Mouse (Mus musculus): Measurements from ENCODE around the gene Vav1.
A peak's percentile ranks its signal among the peaks of the same experiment; 100 is the strongest.

The Vav1 gene

DNA sequence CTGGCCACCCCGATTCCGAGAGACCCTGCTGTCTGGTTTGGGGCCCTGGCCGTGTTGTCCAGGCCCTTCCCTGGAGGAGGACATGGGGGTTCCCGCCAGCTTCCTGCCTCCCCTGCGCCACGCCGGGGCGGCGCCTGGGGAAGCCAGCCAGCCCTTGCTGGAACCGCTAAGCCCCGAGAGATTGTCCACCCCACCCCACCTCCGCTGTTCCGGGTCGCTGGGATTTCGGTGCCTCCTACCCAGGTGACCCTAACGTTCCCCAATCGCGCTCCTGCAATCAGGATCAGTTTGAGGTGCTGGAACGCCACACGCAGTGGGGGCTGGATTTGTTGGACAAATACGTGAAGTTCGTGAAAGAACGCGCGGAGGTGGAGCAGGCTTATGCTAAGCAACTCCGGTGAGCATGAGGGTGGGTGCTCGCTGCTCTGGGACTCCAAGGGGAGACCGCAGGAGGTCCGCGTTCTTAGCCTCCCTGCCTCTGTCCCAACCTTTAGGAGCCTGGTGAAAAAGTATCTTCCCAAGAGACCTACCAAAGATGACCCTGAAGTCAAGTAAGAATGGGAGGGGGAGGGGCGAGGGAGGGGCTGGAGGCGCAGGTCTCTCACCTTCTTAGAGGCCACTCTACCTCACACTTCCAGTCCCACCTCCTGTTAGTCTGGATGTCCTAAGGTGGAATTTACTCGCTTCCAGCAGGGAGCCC lies 28.3 kb upstream of the Vav1 start:
- peak; percentile 68 for DNase-seq (ENCODE audit: extremely low read depth, insufficient read length, low spot score)

DNA sequence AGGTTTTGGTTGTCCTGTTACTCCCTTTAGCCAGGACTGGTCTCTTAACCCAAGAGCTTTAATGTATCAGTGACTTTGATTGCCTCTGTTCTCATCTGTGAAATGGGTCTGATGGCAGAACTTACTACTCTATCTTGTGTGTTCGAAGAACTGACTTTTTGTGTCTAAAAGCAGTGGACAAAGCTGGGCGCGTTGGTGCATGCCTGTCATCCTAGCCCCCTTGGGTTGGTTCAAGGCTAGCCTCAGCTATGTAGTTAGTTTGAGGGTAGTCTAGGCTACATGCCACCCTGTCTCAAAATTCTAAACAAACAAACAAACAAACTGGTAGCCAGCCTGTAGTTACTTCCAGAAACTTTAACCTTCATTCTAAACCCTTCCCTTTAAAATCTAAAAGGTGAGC lies 27.5 kb upstream of the Vav1 start:
- DNase-seq (ENCODE audit: extremely low read depth, insufficient read length, low spot score) = no peak

DNA sequence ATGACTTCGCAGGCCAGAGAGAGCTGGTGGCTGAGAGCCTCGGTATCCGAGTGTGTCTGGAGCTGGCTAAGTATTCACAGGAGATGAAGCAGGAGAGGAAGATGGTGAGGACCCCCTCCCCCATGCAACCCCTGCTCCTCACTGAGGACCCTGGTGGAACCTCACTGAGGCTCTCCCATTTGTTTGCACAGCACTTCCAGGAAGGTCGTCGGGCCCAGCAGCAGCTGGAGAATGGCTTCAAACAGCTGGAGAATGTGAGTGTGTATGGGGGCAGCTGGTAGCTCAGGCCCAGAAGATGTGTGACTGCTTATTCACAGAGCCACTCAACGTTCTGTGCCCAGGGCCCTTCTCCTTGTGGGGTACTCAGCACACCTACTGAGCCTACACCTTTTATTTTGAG lies 25.6 kb upstream of the Vav1 start:
- DNase-seq (ENCODE audit: extremely low read depth, insufficient read length, low spot score) = no peak

DNA sequence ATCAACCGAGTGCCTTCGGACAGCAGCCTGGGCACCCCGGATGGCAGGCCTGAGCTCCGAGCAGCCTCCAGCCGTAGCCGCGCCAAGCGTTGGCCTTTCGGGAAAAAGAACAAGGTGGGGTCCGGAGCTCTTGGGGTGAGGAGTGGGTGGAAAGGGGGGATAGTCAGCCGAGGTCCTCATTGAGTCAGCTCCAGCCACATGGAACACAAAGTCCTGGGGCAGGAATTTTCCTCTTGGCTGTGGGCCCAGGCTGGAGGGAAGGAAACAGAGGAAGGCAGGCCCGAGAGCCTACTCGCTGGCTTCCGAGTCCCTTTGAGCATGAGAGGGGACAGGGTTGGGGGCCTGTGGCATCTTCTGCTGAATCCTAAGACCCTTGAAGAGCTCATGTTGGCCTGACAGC lies 23.5 kb upstream of the Vav1 start:
- no peak for DNase-seq (ENCODE audit: extremely low read depth, insufficient read length, low spot score)

DNA sequence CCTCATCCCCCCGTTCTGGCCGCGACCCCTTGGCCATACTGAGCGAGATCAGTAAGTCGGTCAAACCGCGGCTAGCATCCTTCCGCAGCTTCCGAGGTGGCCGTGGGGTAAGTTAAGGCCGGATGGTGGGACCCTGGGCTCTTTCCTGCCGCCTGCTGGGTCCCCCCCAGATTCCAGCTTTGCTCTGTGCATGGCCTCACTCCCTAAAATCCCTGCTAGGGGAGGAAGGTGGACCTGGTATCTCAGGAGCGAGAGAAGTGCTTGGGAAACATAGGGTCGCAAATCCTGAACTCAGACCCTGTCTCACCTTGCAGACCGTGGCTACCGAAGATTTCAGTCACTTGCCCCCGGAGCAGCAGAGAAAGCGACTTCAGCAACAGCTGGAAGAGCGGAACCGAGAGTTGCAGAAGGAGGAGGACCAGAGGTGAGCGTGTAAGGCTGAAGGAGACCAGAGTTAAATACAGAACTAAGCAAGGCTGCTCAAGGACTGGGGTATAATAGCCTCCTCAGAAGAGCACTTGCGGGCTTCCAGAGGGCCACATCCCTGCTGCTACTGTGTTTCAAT lies 21.9 kb upstream of the Vav1 start:
- DNase-seq (ENCODE audit: extremely low read depth, insufficient read length, low spot score) = no peak

DNA sequence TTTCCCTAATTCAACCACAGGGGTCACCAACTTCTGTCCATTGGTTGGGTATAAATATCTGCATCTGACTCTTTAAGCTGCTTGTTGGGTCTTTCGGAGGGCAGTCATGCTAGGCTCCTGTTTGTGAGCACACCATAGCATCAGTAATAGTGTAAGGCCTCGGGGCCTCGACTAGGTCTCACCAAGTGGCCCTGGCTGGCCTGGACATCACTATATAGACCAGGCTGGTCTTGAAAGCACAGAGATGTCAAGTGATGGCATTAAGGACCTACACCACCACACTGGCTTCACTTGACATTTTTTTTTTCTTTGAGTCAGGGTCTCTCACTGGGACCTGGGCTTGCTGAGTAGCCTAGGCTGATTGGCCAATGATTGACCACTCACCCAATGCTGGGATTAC lies 20.7 kb upstream of the Vav1 start:
- DNase-seq (ENCODE audit: extremely low read depth, insufficient read length, low spot score) = no peak

DNA sequence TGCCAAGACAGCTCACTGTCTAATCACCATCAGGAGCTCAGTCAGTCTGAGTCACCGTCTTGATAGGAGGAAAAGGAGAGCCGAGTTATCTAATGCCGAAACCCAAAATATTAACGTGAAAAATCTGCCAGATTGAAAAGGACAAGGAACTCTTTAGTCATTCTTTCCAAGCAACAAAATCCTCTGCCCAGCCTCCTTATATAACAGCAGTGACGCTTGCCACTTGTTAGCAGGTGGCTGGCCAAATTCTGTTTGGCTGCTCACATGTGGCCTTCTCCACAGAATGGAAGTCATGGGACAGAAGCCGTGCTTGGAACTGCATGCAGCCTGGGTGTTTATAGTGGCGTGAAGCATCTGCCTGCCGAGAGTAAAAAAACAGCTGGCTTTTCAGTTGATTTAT lies 19.2 kb upstream of the Vav1 start:
- no peak for DNase-seq (ENCODE audit: extremely low read depth, insufficient read length, low spot score)

DNA sequence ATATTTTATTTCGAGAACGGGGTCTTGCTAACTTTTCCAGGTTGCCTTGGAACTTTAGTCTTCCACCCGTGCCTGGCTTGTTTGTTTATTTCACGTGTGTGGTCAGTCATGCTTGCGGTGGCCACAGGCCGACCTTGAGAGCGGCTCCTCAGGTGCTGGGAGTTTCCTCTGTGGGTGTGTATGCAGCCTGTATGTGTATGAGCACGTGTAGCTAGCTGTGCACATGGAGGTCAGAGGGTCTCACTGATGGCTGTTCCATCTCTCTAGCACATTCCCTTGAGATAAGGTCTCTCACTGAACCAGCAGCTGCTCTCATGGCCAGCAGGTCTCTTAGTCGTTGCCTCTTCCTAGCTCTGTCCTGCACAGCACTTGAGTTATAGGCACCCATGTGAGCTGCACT lies 18.5 kb upstream of the Vav1 start:
- DNase-seq (ENCODE audit: extremely low read depth, insufficient read length, low spot score) = no peak

DNA sequence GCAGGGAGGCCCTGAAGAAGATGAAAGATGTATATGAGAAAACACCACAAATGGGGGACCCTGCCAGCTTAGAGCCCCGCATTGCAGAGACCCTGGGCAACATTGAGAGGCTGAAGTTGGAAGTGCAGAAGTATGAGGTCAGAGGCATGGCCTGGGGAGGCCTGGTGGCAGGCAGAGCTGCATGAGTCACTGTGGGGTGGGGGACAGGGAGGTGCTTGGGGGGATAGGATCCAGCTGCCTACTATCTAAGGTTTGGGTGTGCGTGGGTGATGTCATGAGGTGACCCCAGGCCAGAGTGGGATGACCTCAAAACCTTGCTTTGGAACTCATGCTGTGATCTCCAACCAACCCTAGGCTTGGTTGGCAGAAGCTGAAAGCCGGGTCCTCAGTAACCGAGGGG lies 17.6 kb upstream of the Vav1 start:
- DNase-seq (ENCODE audit: extremely low read depth, insufficient read length, low spot score) = no peak

DNA sequence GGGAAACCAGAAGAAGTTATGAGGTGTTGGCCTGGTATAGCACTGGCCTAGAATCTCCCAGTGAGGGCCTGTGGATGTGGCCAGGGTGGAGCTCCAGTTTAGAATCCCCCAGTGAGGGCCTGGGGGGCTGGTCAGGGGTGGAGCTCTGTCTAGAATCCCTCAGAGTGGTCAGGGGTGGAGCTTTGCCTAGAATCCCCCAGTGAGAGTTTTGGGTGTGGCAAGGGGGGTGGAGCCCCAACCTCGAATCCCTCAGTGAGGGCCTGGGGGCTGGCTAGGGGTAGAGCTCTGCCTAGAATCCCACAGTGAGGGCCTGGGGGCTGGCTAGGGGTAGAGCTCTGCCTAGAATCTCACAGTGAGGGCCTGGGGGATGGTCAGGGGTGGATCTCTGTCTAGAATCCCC lies 17.1 kb upstream of the Vav1 start:
- no peak for DNase-seq (ENCODE audit: extremely low read depth, insufficient read length, low spot score)

DNA sequence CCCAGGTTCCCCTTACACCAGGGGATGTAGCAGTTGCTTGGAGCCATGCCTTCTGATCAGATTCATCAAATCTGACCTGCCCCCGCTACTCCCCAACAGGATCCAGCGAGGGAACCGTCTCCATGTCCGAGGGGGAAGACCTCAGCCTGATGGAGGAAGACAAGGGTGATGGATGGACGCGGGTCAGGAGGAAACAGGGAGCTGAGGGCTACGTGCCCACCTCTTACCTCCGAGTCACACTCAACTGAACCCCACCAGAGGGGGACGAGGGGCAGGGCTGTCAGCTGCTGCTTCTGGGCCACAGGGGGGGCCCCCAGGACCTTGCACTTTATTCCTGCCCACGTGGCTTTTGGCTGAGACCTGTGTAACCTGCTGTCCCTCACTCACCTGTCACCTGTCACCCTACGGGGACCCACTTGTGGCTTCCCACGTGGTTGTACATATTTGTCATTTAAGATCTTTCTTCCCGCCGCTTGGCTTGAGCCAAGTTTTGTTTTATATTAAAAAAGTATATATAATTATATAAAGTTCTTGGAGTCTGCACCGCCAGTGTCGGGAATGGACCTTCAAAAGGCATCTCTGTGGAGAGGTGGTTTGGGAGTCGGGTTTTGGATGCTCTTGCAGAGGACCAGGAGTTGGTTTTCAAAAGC lies 15.9 kb upstream of the Vav1 start:
- no peak for DNase-seq (ENCODE audit: extremely low read depth, insufficient read length, low spot score)

DNA sequence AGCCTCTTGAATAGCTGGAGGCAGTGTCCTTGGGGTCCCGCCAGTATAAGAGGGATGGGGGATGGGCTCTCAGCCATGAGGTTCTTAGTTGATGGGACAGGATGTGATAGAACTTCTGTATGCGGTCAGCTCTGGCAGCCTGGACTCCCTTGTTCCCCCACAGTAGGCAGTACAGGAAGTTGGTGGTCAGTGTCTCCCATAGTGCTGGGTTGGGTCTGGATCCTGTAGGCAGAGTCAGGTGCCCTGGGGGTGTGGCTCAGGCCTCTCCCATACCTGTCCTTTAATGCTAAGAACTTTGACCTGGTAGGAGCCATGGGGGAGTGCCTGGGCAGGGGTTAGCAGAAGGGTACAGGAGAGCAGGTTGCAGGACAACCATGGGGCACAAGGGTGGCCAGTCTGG lies 14.7 kb upstream of the Vav1 start:
- DNase-seq (ENCODE audit: extremely low read depth, insufficient read length, low spot score) = no peak

DNA sequence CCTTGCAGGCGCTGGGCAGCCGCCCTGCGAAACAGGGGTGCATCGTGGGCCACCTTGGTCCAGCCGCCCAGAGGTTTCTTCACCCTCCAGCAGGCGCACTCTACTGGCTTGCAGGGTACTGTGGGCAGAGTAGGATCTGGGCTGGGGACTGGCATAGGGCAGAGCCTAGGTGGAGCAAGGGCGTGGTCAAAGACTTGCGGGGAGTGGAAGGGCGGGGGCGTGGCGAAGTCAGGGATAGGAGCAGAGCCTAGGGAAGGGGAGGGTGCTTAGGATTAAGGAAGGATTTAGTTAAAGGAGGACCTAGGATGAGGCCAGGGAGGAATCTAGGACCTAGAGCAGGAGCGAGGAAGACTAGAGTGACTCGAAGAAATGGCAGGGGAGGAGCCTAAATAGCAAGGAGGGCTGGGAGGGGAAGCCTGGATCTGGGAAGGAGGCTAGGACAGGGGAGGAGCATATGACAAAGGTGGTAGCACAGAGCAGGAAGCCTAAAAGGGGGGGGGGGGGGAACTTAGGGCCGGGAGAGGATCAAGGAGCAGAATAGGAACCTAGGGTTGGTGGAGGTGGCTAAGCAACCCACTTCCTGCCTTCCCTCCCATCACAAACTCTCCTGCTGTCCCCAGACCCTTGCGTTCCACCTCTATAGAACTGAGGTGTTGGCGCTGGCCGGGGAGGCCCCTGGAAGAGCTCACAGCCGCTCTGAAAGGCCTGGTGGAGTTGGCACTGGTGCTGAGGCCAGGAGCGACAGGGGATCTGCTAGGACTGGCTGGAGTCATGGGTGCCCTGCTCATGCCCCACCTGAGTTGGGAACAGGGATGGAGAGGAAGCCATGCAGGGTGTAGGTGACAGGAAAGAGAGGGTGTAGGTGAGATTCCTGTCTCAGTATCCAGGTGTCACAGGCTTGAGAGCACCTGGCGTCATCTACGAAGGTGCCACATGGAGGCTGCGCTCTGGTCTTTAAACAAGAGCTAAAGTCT lies 13.6 kb upstream of the Vav1 start:
- peak; percentile 82 for DNase-seq (ENCODE audit: extremely low read depth, insufficient read length, low spot score)

DNA sequence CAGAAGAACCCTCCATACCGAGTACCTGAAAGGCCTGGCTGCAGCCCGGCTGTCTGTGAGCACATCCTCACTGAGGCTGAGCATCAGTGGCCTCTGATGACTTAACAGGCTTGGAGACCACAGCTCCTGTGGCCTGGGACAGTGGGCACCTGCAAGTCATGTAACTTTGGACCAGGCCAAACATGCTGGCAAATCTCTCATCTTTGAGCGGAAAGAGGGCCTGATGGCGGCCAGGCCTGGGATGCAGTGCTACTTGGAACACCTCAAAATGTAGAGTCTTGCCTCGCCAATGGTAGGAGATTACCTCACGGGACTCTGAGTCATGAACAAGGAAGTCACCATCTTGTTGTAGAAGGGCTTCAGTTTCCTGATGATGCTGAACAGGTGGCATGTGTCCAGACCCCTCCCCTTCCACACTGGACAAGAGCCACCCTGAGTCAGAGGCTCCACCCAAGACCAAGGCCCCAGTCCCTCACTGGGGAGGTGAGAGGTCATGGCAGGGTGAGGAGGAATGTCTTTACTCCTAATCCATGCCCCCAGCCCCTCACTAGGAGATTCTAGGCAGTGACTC lies 11.3 kb upstream of the Vav1 start:
- peak; percentile 61 for DNase-seq (ENCODE audit: extremely low read depth, insufficient read length, low spot score)

DNA sequence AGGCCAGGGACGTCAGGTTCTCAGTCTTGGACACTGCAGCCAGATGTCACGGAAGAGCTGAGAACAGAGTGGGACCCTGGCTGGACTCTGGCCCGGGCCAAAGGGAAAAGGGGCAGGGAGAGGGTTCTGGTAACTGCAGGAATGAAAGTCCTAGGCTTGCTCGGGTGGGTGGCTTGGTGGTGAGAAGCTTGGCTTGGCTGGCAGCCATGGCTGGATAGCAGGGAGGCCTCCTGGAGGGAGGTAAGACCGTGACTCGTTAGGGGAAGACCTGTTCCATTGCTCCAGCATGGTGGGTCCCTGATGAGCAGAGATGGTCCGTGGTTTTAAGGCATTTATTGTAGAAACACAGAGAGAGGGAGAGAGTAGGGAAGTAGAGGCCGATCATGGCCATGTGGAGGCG lies 7.6 kb upstream of the Vav1 start:
- no peak for DNase-seq (ENCODE audit: extremely low read depth, insufficient read length, low spot score)

DNA sequence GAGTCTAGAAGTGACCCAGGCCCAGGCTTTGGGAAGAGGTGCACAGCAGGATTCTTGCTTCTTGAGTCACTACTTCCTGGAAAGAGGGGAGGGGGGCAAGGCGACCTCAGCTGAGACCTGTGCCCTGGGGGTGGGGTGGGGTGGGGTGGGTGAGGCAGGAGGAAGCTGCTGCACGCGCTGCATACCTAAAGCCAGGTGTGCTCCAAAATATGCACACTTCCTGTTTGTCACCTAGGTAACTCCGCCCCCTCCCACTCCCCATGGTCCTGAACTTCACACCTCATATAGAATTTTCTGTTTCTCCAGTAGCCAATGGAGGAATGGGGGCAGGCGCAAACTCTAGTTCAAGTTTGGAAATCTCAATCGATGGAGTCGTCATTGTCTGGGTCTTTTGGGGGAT lies 5.1 kb upstream of the Vav1 start:
- no peak for DNase-seq (ENCODE audit: extremely low read depth, insufficient read length, low spot score)

DNA sequence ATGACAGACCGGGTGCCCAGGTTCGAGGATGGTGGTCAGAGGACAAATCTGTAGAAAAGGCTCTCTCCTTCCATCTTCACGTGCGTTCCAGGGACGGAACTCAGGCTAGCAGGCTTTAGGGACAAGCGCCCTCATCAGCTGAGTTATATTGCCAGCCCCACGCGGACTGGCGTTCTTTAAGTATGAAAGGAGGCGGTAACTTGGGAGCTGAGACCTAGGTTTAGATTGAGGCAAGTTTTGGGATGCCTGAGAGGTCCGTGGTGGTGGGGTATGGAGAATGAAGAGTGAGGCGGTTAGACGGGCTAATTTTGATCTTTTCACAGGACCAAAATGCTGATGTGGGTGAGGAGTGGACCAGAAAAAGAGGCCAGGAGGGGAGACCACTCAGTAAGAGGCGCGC lies 4.2 kb upstream of the Vav1 start:
- DNase-seq (ENCODE audit: extremely low read depth, insufficient read length, low spot score) = no peak

DNA sequence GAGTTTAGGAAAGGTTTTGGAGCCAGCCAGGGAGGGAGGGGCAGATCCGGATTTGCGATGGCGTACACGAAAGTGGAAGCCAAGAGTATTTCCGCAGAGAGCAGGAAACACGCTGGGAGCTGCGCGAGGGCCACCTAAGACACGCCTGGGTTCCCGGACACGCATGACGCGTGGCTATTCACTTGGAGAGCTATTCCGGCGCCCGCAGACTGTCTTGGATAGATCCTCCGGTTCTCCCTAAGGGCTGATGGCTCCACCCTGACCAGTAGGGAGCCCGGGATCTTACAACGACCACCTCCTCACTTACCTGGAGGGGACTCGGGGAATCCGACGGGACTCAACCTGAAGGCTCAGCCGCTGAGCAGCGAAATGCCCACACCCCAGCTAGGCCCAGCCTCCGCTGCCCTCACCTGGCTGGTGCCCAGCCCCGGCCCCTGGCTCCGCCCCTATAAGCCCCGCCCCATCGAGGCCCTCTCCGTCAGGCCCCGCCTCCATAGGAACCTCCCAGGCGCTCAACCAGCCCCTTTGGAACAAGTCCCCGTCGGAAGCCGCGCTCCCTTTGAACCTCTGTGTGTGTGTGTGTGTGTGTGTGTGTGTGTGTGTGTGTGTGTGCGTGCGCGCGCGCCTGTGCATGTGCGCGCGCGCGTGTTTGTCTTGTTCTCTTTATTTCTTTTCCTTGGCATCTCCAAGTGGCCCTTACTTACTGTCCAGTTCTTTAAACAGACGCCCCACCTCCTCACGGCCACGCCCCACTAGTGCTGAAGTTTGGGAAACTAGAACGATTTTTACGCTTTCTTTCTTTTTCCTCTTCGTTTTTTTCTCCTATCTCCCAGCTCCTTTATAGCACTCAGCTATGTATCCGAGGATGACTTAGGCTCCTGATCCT lies 3.5 kb upstream of the Vav1 start:
- peak; percentile 93 for DNase-seq (ENCODE audit: extremely low read depth, insufficient read length, low spot score)

DNA sequence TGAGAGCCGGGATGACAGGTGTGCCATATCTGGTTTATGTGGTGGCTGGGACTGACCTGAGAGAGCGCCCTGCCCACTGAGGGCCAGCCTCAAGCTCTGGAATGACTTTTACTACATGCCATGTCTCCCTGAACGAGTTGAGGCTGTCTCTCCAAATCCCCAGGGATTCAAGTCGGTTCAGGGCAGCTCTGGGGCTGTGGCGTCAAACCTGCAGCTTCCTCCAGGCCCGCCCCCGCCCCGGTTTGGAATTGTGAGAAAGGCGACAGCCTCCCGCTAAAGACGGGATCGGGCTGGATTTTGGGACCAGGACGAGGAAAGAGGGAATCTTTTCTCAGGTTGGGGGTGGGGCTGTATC lies 2.9 kb upstream of the Vav1 start:
- DNase-seq (ENCODE audit: extremely low read depth, insufficient read length, low spot score) = peak; percentile 64

DNA sequence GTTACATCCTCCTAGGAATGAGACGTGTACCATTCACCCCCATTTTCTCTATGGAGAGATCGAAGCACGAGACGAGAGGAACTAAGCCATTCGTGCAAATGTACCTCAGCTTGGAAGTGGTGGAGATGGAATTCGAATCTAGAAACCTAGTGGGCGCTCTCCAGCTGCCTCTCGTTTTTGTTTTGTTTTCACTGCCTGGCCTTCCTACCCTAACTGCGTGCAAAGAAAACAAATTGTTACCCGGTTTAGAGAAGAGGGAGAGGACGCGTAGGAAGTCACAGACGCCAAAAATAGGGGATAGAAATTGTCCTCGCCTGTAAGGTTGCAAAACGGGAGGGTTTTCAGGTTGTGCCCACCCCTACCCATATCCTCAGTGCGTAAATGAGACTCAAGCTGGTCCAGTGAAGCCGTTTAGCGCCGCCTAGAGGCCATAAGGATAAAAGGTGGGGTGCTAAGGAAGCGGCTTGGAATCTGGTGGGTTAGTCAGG lies 2.2 kb upstream of the Vav1 start:
- peak; percentile 72 for DNase-seq (ENCODE audit: extremely low read depth, insufficient read length, low spot score)
